Mouse (Mus musculus) heart, postnatal 4 days (tissue): ENCODE results near the gene Mindy1. TPM values are rescaled to one million over a fixed set of nuclear protein-coding genes. Genes with fewer than 3 reads are reported as not detected.
A peak's percentile ranks its signal among the peaks of the same experiment; 100 is the strongest.

Experiments used
- DNase-seq: peaks from one replicate; pipeline ENCODE4 v3.0.0; 2021
- total RNA-seq, 2 experiments: library from RNA; stranded (reverse); gene quantifications; 2 replicates each; pipeline ENCODE4 v1.2.3; 2021

Gene Mindy1
- 10 to 100 TPM; 23.1 to 28.0 TPM for total RNA-seq

- DNase-seq = peak; percentile 99
These were observed at the start of gene Mindy1, which contains the start of gene Prune1 for GRCm38 (mm10) chr3:95281216-95282126. TSS of gene Mindy1 (plus strand) at chr3:95281345. TSS of gene Prune1 (minus strand) at chr3:95282076.

GRCm38 (mm10) chr3:95232771-95233170 is 48.4 kb upstream of the Mindy1 start:
- DNase-seq = no peak

- no peak for DNase-seq
These were observed 47.7 kb upstream of the Mindy1 start for GRCm38 (mm10) chr3:95233303-95233980.

- DNase-seq = no peak
These were observed 45.5 kb upstream of the Mindy1 start for GRCm38 (mm10) chr3:95235386-95236301.

GRCm38 (mm10) chr3:95237541-95238099 is 43.5 kb upstream of the Mindy1 start:
- no peak for DNase-seq

GRCm38 (mm10) chr3:95239022-95239421 is 42.1 kb upstream of the Mindy1 start:
- DNase-seq = no peak

- DNase-seq = no peak
These were observed 41.2 kb upstream of the Mindy1 start for GRCm38 (mm10) chr3:95239971-95240370.

- no peak for DNase-seq
These were observed 40.2 kb upstream of the Mindy1 start for GRCm38 (mm10) chr3:95240900-95241299.

GRCm38 (mm10) chr3:95241498-95241897 is 39.6 kb upstream of the Mindy1 start, which contains the start of gene Gm128:
TSS of gene Gm128 (minus strand) at chr3:95241598.
- no peak for DNase-seq

GRCm38 (mm10) chr3:95243086-95243485 is 38.1 kb upstream of the Mindy1 start:
- no peak for DNase-seq

GRCm38 (mm10) chr3:95246465-95247231 is 34.5 kb upstream of the Mindy1 start:
- peak; percentile 53 for DNase-seq

GRCm38 (mm10) chr3:95247660-95248336 is 33.3 kb upstream of the Mindy1 start:
- DNase-seq = no peak

GRCm38 (mm10) chr3:95250361-95250760 is 30.8 kb upstream of the Mindy1 start:
- no peak for DNase-seq

GRCm38 (mm10) chr3:95250783-95251424 is 30.2 kb upstream of the Mindy1 start, which contains the start of gene Bnipl:
TSS of gene Bnipl (minus strand) at chr3:95251193.
- DNase-seq = no peak

GRCm38 (mm10) chr3:95256931-95257330 is 24.2 kb upstream of the Mindy1 start:
- no peak for DNase-seq

GRCm38 (mm10) chr3:95261975-95262374 is 19.2 kb upstream of the Mindy1 start:
- DNase-seq = no peak

- peak; percentile 78 for DNase-seq
These were observed 17.9 kb upstream of the Mindy1 start for GRCm38 (mm10) chr3:95263089-95263739.

- no peak for DNase-seq
These were observed 16.4 kb upstream of the Mindy1 start for GRCm38 (mm10) chr3:95264724-95265123.

- DNase-seq = no peak
These were observed 15.1 kb upstream of the Mindy1 start for GRCm38 (mm10) chr3:95266052-95266451.
